Mouse (Mus musculus) heart, adult 2 months (tissue): Measurements from ENCODE around the gene Tcte2.

Source experiments
- CTCF ChIP-seq: fragments of 200-600 bp; IDR thresholded peaks from 2 replicates; pipeline ENCODE4 v1.8.1; 2022; ENCODE audit warnings: antibody characterized with exemption, mild to moderate bottlenecking, moderate library complexity
- EP300 ChIP-seq: fragments of 200-500 bp; IDR thresholded peaks from 2 replicates; pipeline ENCODE4 v1.6.1; 2011; ENCODE audit warnings: low read depth, low read length, control low read depth; ENCODE audit not compliant: insufficient read depth
- POLR2A ChIP-seq: fragments of 200-500 bp; IDR thresholded peaks from 2 replicates; pipeline ENCODE4 v1.6.1; 2011; ENCODE audit warnings: mild to moderate bottlenecking, low read depth, low read length, control low read depth; ENCODE audit not compliant: insufficient read depth

- TF ChIP-seq CTCF (no peak), POLR2A (no peak), EP300 (no peak)
Measured at GRCm38 (mm10) chr17:13744824-13745223, 16.8 kb downstream of the Tcte2 start.
